Mouse (Mus musculus): ENCODE results near the gene Pde12. TPM values are rescaled to one million over a fixed set of nuclear protein-coding genes. Genes with fewer than 3 reads are reported as not detected.
"Not testable (repeated sequence)": the region's sequence is repeated elsewhere in the genome, so short reads cannot be mapped to it uniquely, and the experiment has no call there.

Pde12 gene
- polyA plus RNA-seq (2015; fragmentation: Nextera tagmentation; extraction: Ambion mirVana), result 7.5 and 7.6 TPM in 2 replicates

GRCm38 (mm10) chr14:26669292-26670073 is at the start of gene Pde12:
Gene Pde12, minus strand, starts transcription at chr14:26669883.
- under 1% methylated on average over 70 of the region's 70 CpGs for WGBS
- H3K9me3 ChIP-seq, result no peaks in the 10 kb centered on the region
- peak; percentile 82 for ATAC-seq (ENCODE audit: extremely low read depth, insufficient number of reproducible peaks, low FRiP score, low TSS enrichment)

GRCm38 (mm10) chr14:26705246-26705645 is 35.6 kb upstream of the Pde12 start:
- H3K9me3 ChIP-seq; ATAC-seq (ENCODE audit: extremely low read depth, insufficient number of reproducible peaks, low FRiP score, low TSS enrichment); H3K4me1 ChIP-seq; H3K9ac ChIP-seq; H3K4me2 ChIP-seq; H3K4me3 ChIP-seq; H3K27ac ChIP-seq (replicated peaks); H3K27me3 ChIP-seq (replicated peaks); H3K36me3 ChIP-seq: not testable (repeated sequence)
- WGBS, result 78% methylated on average over 5 of the region's 5 CpGs

More at GRCm38 (mm10) chr14:26669292-26670073, at the start of gene Pde12:
- Histone ChIP-seq H3K36me3 (peaks cover 18% of the 10 kb centered on the region), H3K4me2 (peak within 1 kb of the TSS; percentile 99), H3K4me3 (peak within 1 kb of the TSS; percentile 98), H3K27ac (replicated peaks) (peak within 1 kb of the TSS; percentile 88), H3K9ac (peak within 1 kb of the TSS; percentile 93), H3K27me3 (replicated peaks) (no peaks in the 10 kb centered on the region), H3K4me1 (peaks cover 26% of the 10 kb centered on the region)

GRCm38 (mm10) chr14:26697912-26698311 is 28.2 kb upstream of the Pde12 start:
- Histone ChIP-seq H3K4me2 (no peak overlapping the region), H3K27ac (replicated peaks) (no peak overlapping the region), H3K4me1 (no peaks in the 10 kb centered on the region), H3K9ac (no peak overlapping the region), H3K27me3 (replicated peaks) (no peaks in the 10 kb centered on the region), H3K4me3 (no peak overlapping the region), H3K9me3 (no peaks in the 10 kb centered on the region), H3K36me3 (no peaks in the 10 kb centered on the region)
- ATAC-seq (ENCODE audit: extremely low read depth, insufficient number of reproducible peaks, low FRiP score, low TSS enrichment), result no peak

- H3K4me3 ChIP-seq, result no peak within 1 kb of the TSS
- H3K27me3 ChIP-seq (replicated peaks), result no peaks in the 10 kb centered on the region
- 74% methylated on average over 3 of the region's 3 CpGs for WGBS
- H3K4me1 ChIP-seq, result peaks cover 13% of the 10 kb centered on the region
- no peaks in the 10 kb centered on the region for H3K36me3 ChIP-seq
- no peaks in the 10 kb centered on the region for H3K9me3 ChIP-seq
- no peak within 1 kb of the TSS for H3K9ac ChIP-seq
- no peak within 1 kb of the TSS for H3K27ac ChIP-seq (replicated peaks)
- ATAC-seq (ENCODE audit: extremely low read depth, insufficient number of reproducible peaks, low FRiP score, low TSS enrichment), result no peak
- H3K4me2 ChIP-seq, result no peak within 1 kb of the TSS
Measured at GRCm38 (mm10) chr14:26692974-26693373, 23.3 kb upstream of the Pde12 start, which contains the start of gene Dnah12. Gene Dnah12, plus strand, starts transcription at chr14:26693274.

GRCm38 (mm10) chr14:26691363-26691762 is 21.7 kb upstream of the Pde12 start:
- Histone ChIP-seq H3K9ac (no peak overlapping the region), H3K27ac (replicated peaks) (peak overlapping the region; percentile 76), H3K9me3 (no peaks in the 10 kb centered on the region), H3K4me2 (no peak overlapping the region), H3K36me3 (no peaks in the 10 kb centered on the region), H3K27me3 (replicated peaks) (no peaks in the 10 kb centered on the region), H3K4me3 (no peak overlapping the region), H3K4me1 (peaks cover 13% of the 10 kb centered on the region)
- no peak for ATAC-seq (ENCODE audit: extremely low read depth, insufficient number of reproducible peaks, low FRiP score, low TSS enrichment)
- 43% methylated on average over 2 of the region's 2 CpGs for WGBS

- WGBS, result 24% methylated on average over 2 of the region's 2 CpGs
- Histone ChIP-seq H3K27ac (replicated peaks) (peak overlapping the region; percentile 76), H3K4me2 (peak overlapping the region; percentile 26), H3K4me1 (peaks cover 13% of the 10 kb centered on the region), H3K4me3 (no peak overlapping the region), H3K27me3 (replicated peaks) (no peaks in the 10 kb centered on the region), H3K9me3 (no peaks in the 10 kb centered on the region), H3K36me3 (no peaks in the 10 kb centered on the region), H3K9ac (no peak overlapping the region)
- ATAC-seq (ENCODE audit: extremely low read depth, insufficient number of reproducible peaks, low FRiP score, low TSS enrichment), result no peak
Measured at GRCm38 (mm10) chr14:26690727-26691126, 21.0 kb upstream of the Pde12 start.

GRCm38 (mm10) chr14:26675791-26676190 is 6.1 kb upstream of the Pde12 start:
- Histone ChIP-seq H3K9me3 (no peaks in the 10 kb centered on the region), H3K4me3 (peak overlapping the region; percentile 16; the same call in 1 of the 2 replicates), H3K27me3 (replicated peaks) (no peaks in the 10 kb centered on the region), H3K4me1 (no peaks in the 10 kb centered on the region), H3K4me2 (peak overlapping the region; percentile 59), H3K36me3 (no peaks in the 10 kb centered on the region), H3K9ac (no peak overlapping the region), H3K27ac (replicated peaks) (no peak overlapping the region)
- ATAC-seq (ENCODE audit: extremely low read depth, insufficient number of reproducible peaks, low FRiP score, low TSS enrichment), result no peak
- WGBS, result 70% methylated on average over 5 of the region's 5 CpGs

- H3K4me2 ChIP-seq, result peak overlapping the region; percentile 59
- 16% methylated on average over 12 of the region's 12 CpGs for WGBS
- no peak for ATAC-seq (ENCODE audit: extremely low read depth, insufficient number of reproducible peaks, low FRiP score, low TSS enrichment)
Measured at GRCm38 (mm10) chr14:26675371-26675770, 5.7 kb upstream of the Pde12 start.

GRCm38 (mm10) chr14:26674476-26675169 is 4.9 kb upstream of the Pde12 start:
- WGBS, result 80% methylated on average over 2 of the region's 2 CpGs
- H3K9ac ChIP-seq; H3K4me2 ChIP-seq; H3K27me3 ChIP-seq (replicated peaks); H3K4me3 ChIP-seq; H3K4me1 ChIP-seq; H3K9me3 ChIP-seq; H3K27ac ChIP-seq (replicated peaks); H3K36me3 ChIP-seq; ATAC-seq (ENCODE audit: extremely low read depth, insufficient number of reproducible peaks, low FRiP score, low TSS enrichment): not testable (repeated sequence)

More at GRCm38 (mm10) chr14:26675371-26675770, 5.7 kb upstream of the Pde12 start:
- Histone ChIP-seq H3K36me3 (no peaks in the 10 kb centered on the region), H3K27ac (replicated peaks) (no peak overlapping the region), H3K9me3 (no peaks in the 10 kb centered on the region), H3K27me3 (replicated peaks) (no peaks in the 10 kb centered on the region), H3K4me1 (peaks cover 4% of the 10 kb centered on the region), H3K9ac (no peak overlapping the region), H3K4me3 (peak overlapping the region; percentile 16; the same call in 1 of the 2 replicates)

DNA sequence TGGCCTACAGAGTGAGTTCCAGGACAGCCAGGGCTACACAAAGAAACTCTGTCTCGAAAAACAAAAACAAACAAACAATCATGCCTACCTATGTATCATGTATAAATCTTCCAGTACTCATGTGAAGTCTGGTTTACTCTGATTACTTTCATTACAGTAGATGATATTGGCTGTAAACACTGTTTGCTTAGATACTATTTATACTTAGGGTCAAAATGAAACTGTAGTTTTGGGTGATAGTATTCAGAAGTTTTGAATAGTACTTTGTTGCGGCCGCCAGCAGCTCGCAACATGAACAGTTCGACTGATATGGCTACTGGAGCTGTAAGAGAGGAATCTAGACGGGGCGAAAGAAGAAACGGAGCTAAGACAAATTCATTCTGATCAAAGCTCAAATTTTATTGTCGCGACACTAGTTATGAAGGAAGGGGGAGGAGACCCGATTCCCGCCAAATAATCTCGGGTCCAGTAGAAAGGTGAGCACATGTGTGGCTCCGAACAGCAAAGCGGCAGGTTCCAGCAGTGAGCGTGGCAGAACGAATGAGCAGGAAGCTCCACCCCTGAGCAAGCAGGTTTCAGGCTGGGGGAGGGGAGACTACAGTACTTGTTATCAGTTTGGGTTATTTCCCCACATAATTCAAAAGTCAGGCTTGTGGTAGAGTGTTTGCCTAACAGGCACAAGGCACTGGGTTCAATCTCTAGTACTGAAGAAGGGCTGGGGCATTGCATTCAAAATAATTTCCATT is 2.4 kb upstream of the Pde12 start:
- peak overlapping the region; percentile 37; the same call in 1 of the 2 replicates for H3K9ac ChIP-seq
- H3K27ac ChIP-seq (replicated peaks); H3K27me3 ChIP-seq (replicated peaks); H3K36me3 ChIP-seq; H3K9me3 ChIP-seq; ATAC-seq (ENCODE audit: extremely low read depth, insufficient number of reproducible peaks, low FRiP score, low TSS enrichment); H3K4me3 ChIP-seq: not testable (repeated sequence)
- peaks cover 19% of the 10 kb centered on the region for H3K4me1 ChIP-seq
- 47% methylated on average over 17 of the region's 17 CpGs for WGBS
- peak overlapping the region; percentile 24; the same call in 1 of the 2 replicates for H3K4me2 ChIP-seq

DNA sequence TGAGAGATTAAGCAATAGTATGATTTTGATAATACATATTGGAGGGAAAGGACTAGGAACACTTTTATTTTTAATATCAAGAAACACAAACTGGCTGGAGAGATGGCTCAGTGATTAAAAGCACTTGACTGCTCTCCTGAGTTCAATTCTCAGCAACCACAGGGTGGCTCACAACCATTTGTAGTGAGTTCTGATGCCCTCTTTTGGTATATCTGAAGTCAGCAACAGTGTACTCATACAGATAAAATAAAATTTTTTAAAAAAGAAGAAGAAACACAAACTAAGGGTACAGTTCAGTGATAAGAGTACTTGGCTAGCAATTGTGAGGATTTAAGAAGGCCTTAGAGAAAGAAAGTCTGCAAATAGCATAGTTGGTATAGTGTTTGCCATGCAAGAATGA is 1.3 kb upstream of the Pde12 start:
- H3K4me3 ChIP-seq, result peak overlapping the region; percentile 98; the same call in 1 of the 2 replicates
- H3K36me3 ChIP-seq, result peaks cover 6% of the 10 kb centered on the region
- no peaks in the 10 kb centered on the region for H3K27me3 ChIP-seq (replicated peaks)
- ATAC-seq (ENCODE audit: extremely low read depth, insufficient number of reproducible peaks, low FRiP score, low TSS enrichment), result no peak
- no peaks in the 10 kb centered on the region for H3K9me3 ChIP-seq
- peak overlapping the region; percentile 99; the same call in 1 of the 2 replicates for H3K4me2 ChIP-seq
- H3K27ac ChIP-seq (replicated peaks), result no peak overlapping the region
- H3K4me1 ChIP-seq, result peaks cover 26% of the 10 kb centered on the region
- H3K9ac ChIP-seq, result no peak overlapping the region
